Mouse (Mus musculus) cerebellum, adult 18-20 months (tissue): Measurements from ENCODE around the gene Serpine2.

Source experiments
- DNase-seq, 2 experiments: peaks; one replicate each; pipeline ENCODE4 v3.0.0; 2021

Serpine2 gene

GRCm38 (mm10) chr1:79861130-79861942 is at the start of gene Serpine2:
Gene Serpine2, minus strand, starts transcription at chr1:79861180.
- DNase-seq: no peak

- no peak for DNase-seq
Observed at GRCm38 (mm10) chr1:79907811-79908210, 46.8 kb upstream of the Serpine2 start.

DNA sequence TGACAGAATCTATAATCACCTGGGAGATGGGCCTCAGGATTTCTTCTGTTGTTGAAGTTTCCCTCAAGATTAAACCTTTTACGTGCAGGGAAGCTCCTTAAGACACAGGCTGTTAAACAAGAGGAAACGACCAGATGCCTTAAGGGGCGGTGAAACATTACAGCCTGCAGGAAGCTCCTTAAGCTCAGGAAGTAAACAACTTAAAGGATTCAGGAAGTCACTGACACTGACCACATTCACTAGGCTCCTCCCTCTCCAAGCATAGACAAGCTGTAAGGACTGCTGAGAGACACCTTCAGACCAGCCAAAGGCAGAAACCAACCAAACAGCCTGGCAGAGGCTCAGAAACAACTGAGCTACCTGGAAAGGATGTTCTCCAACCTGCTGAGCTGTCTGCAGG is 44.3 kb upstream of the Serpine2 start:
- DNase-seq: no peak

DNA sequence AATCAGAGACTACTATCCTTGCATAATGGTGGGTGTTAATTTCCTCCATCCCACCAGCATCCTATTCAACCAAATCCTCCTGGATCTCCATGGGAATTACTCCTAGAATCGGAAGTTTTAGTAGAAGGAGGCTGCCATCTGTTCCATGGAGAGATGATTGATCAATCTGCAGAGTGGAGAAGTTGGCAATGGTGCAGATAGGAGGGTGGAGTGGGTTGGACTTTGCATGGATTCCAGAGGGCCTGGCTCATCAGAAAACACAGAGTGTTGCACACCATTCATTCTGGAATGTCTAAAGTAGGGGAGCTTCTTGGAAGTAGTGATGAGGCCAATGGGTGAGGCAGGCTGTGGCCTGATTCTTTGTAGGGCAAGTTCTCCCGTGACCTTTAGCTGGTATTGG is 41.9 kb upstream of the Serpine2 start:
- no peak for DNase-seq

DNA sequence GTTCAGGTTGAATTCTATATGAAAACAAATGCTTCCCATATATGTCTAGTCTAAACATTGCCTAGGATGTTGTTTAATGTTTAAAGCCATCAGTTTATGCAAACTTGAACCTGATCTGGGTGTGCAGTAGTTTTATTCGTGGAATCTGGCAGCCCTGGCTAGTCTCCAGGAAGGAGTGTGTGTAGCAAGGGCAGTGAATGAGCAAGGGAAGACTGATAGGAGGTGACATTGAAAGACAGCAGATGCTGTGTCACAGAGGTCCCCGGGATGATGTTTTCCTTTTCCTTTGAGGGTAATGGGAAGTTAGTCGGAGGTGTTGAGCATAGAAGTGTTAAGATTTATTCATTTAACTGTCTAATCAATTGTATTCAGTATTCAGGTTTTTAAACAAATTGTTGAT is 21.7 kb upstream of the Serpine2 start:
- DNase-seq: no peak

GRCm38 (mm10) chr1:79874741-79875140 is 13.8 kb upstream of the Serpine2 start:
- DNase-seq: no peak

GRCm38 (mm10) chr1:79860411-79861039 is 455 bp downstream of the Serpine2 start:
- no peak for DNase-seq

GRCm38 (mm10) chr1:79859975-79860374 is 1.0 kb downstream of the Serpine2 start:
- DNase-seq: no peak

GRCm38 (mm10) chr1:79859026-79859425 is 2.0 kb downstream of the Serpine2 start:
- no peak for DNase-seq

- DNase-seq: peak in 1 of 2 experiments; percentile 8
Observed at GRCm38 (mm10) chr1:79858389-79858994, 2.5 kb downstream of the Serpine2 start.

DNA sequence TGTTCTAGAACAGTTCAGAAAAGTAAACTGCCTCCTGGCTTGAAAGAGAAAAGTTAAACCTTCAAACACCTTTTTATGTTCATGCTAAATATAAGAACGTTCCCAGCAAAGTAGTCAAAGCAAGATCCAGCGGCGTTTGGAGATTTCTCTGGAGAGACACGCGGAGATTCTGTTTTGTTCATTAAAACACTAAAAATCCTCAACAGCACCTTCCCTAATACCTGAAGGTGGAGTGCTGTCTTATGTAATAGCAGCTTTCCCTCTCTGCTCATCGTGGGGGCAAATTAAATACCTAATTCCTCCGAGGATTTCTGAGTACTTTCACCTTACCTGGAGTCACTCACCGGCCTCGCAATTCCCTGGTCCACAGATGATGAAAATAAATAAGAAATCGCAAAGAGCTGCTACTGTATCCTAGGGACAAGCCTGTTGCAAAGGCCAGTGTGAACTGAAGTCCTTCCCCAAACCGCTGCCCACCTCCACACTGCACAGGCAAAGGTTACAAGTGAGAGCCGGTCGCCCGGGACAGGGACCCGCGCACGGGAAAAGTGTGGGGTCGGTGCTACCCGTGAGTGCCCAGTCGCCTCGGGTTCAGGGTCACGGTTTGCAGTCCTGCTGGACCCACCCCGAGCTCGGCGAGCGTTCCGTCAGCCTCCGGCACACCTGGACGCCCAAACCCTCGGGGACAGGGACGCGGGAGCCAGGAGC is 3.1 kb downstream of the Serpine2 start:
- DNase-seq: no peak

DNA sequence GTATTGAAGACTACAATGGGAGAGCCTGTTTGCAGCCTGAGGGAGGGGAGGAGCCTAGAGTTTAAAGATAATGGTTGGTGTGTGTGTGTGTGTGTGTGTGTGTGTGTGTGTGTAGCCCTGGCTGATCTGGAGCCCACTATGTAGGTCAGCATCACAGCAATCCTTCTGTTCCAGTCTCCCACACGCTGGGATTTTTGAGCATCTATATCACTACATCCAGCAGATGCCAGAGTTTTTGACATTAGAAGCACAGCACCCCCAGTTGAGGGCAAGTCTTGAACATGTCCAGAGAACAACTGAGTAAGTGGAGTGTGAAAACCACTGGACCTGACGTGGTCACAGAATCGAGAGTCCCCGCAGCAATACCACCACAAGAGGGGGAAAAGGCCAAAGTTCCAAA is 4.2 kb downstream of the Serpine2 start:
- no peak for DNase-seq

DNA sequence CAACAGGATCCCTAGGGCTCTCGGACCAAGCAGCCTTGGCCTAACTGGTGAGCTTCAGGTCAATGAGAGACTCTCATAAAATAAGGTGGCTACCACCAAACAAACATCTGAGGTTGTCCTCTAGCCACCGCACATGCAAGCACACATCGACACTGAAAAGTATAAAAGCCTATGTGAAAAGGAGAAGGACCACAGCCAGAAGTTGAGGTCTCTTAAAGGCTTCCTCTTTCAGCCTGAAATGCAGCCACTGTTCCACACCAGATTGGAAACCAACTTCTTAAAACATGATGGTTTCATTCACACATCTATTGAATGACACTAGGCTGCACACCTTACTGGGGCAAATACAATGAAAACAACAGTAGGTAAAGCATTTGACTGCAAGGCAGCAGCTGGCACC is 7.5 kb downstream of the Serpine2 start:
- no peak for DNase-seq

GRCm38 (mm10) chr1:79850341-79850740 is 10.6 kb downstream of the Serpine2 start:
- no peak for DNase-seq

DNA sequence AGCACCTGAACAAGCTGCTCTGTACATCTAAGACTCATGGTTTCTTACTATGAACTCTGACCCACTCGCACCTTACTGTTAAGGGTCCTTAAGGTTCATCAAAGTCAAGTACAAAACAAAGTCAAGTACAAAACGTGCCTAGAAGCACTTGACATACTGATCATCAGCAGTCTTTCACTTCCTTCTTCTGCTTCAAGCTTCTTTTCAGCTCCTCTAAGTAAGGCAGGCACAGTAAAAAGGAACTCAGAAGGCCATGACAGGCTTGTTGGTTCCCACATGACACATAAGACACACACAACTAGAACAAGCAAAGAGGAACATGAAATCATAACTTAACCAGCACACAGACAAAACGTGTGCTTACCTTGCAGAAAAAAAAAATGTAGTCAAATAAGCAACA is 12.3 kb downstream of the Serpine2 start:
- DNase-seq: no peak

- DNase-seq: no peak
Observed at GRCm38 (mm10) chr1:79846891-79847290, 14.1 kb downstream of the Serpine2 start.

DNA sequence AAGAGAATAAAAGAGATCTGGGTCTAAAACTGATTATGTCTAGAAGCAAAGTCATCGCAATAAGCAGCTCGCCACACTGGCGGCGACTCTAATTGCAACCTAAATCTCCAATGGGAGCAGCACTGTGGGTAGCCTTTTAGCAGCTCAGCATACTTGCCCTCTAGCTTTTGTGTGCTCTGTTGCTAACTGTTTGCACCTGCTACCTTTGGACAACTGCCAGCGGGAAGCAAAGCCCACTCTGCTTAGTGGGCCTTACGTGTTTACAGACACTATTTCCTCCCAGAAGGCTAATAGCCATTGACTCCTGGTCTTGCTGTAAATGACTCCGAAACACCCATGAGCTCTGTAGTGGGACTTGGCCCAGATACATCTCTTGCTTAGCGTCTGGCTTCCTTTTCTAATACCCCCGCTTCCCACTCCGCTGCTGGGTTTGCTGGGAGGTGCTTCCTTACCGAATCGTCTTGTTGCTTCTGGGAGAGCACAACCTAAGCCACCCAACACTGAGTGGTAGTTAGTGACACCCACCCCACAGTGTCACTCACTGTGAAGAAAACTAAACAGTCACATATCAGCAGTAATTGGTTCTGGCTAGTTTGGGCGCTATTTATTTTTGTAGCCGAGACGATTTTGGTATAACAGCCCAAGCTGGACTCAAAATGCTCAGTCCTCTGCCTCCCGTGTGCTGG is 28.1 kb downstream of the Serpine2 start:
- DNase-seq: no peak

DNA sequence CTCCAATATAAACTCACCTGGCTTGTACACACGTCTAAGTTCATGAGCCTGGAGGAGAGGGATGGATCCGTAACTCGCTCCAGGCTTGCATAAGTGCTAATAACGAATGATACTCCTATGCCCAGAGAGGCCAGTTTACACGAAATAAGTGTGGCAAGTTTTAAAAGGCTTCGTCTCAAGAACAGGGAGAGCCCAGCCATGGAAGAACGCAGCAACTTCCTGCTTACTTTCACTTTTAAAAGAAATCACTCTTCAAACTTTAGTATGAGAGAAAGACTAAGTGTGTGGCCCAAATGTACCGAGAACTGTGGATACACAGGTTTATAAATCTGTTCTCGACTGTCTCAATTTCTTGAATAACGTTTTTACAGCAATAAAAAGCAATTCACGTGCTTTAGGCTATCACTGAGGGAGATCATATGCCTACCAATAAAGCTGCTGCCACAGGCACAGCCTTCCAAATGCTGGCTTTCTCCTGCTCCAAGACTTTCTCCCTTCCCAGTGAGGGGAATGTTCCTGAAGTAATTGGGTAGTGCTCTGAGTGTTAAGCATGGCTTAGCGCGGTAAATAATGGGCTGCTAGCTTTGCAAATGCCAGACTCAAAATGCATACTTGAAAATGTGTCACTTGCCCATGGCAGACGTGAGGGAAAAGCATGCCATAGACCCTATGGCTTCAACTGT is 36.9 kb downstream of the Serpine2 start:
- DNase-seq: no peak

DNA sequence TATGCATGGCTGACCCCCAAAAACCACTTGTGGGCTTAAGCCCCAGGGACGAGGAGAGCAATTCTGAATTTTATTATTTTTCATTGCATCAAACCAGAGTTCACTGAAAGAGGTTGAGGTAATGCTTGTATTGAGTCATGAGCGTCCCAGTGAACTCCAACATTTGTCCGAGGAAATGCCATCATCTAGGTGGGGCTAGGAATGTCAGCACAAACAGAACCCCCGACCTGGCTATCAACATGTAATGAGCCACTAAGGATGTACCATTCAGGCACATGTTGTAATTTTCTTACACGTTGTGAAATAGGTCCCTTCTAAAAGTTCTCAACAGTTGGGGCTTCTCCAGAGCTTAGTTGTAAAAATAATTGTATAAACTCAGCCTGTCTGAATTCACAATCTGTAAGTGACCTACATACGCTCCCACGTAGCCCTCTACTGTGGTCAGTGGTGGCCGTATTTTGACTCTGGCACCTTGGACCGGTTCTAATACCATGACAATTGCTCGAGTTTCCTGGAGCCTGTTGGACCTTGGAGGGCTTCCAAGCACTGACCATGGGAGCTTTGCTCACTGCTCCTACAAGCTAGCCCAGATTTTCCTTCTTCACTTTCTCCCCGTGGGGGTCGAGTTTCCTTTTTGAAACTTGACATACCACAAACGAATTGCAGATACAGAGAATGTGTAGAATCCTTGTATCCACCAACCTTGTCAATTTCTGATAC is 38.0 kb downstream of the Serpine2 start:
- peak; percentile 14 to 15 for DNase-seq

GRCm38 (mm10) chr1:79819296-79819879 is 41.6 kb downstream of the Serpine2 start:
- no peak for DNase-seq

DNA sequence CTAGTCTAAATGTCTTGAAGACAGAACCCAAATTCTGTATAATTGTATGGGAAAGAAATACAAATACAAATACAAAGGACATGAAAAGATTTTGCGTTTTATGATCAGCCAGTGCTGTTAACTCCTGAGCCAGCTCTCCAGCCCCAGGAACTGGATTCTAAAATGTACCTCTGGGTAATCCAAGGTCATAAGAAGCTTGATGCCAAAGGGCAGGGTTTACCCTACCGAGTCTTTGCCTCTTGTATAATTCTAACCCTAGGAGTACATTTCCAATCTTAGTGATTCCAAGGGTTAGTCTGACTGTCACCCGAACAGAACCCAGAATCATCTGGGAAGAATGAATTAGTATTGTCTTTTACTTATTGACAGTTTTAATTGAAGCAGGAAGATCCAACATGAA is 45.5 kb downstream of the Serpine2 start:
- no peak for DNase-seq
